Mouse (Mus musculus): ENCODE data around the gene Ethe1.

DNA sequence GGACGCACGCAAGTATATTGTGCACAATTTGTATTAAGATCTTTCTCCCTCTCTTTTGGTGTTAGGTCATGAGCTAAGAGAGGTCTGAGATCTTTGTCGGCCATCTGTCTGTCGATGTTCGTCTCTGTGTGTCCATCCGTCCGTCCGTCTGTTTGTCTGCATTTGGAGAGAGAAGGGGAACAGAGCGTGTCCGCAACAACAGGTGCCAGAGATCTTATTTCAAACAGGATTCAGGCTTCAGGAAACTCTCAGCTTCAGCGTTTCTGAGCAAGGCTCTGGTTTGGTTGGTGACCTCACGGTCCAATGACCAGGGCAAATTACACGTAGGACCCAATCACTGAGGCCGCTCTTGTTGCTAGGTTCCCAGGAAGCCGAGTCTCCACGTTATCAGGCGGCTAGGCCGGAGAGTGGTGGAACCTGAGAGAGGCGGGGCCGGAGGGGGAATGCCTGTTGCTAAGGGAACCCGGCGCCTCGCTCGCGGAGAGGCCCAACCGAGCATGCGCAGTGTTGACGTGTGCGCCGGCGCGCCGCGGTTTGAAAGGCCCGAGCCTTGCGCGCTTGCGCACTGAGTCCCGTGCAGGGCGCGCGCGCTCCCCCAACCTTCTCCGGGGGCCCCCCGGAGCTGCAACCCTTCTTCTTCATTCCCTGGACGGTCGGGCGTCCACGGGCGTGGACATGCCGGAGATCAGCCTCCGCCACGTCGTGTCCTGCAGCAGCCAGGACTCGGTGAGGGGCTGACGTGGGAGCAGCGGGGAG lies 40.5 kb upstream of the Ethe1 start:
- TF ChIP-seq CTCF (IDR thresholded peaks at IDR 0.05; ENCODE audit: borderline replicate concordance, insufficient read depth, low read length) (no peak), POLR2A (IDR thresholded peaks at IDR 0.05; ENCODE audit: low read depth, low read length) (peak; percentile 78)
